Mouse (Mus musculus): ENCODE measurements at regions not wholly inside any gene's neighbourhood (a gene's known extent, or its start where the extent isn't known, plus 50 kb on each side); places are given as distances from the start of the nearest gene placed in this dataset.

DNA sequence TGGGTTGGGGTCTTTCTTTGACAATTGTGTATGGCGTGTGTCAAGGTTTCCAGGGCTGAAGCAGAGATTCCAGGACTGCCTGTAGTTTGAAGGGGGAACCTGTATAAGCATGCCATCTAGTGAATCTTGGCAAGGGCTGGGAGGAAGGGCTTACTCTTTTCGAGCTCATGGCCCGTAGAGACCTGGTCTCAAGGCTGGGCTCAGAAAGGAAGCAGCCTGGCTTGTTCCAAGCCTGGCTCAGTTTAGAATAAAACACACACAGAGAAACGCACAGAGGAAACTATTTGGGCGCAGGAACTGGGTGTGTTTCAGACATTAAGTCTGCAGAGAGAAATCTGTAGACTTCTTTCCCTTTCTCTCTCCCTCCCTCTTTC is 192.8 kb downstream of the Fndc1 start:
- no peak for TF ChIP-seq CTCF (IDR thresholded peaks at IDR 0.05 in 2 of 3, conservative IDR thresholded peaks at IDR 0.05 in 1 of 3; ENCODE audit: control insufficient read depth in 1 of 3, insufficient read depth in 1 of 3, low read depth in 2 of 3, low read length in 3 of 3, poor library complexity in 1 of 3, severe bottlenecking in 1 of 3)
- no peak for TF ChIP-seq POLR2AphosphoS5 (IDR thresholded peaks at IDR 0.05; ENCODE audit: borderline replicate concordance, low read depth, low read length)
- TF ChIP-seq NELFE (IDR thresholded peaks at IDR 0.05; ENCODE audit: low read depth, low read length) = no peak
